Mouse (Mus musculus) lung, postnatal 0 days (tissue): Measurements from ENCODE around the gene Slc16a14. TPM values are rescaled to one million over a fixed set of nuclear protein-coding genes. Genes with fewer than 3 reads are reported as not detected.
A peak's percentile ranks its signal among the peaks of the same experiment; 100 is the strongest.

ENCODE experiments used
- ATAC-seq: fragments of 200-750 bp; cut with Nextera tagmentation; 2 replicates; pipeline ENCODE4 v1.8.0; 2017; ENCODE audit warnings: moderate library complexity
- DNase-seq: peaks from one replicate; pipeline ENCODE4 v3.0.0-alpha.2; 2016; ENCODE audit warnings: low spot score
- H3K27ac ChIP-seq: fragments of 300-500 bp; sonication (generic); 2 replicates; pipeline ENCODE4 v1.5.1; 2014; ENCODE audit warnings: antibody characterized with exemption, mild to moderate bottlenecking, low read length, mixed read lengths
- H3K27me3 ChIP-seq: fragments of 300-500 bp; sonication (generic); replicated peaks from 2 replicates; pipeline ENCODE4 v1.6.1; 2014; ENCODE audit warnings: low read length, mixed read lengths; ENCODE audit not compliant: insufficient read depth
- H3K36me3 ChIP-seq: fragments of 300-500 bp; sonication (generic); 2 replicates; pipeline ENCODE4 v1.6.1; 2014; ENCODE audit warnings: low read length, mixed read lengths; ENCODE audit not compliant: insufficient read depth
- H3K4me1 ChIP-seq: fragments of 300-500 bp; sonication (generic); 2 replicates; pipeline ENCODE4 v1.6.1; 2014; ENCODE audit warnings: antibody characterized with exemption, low read depth, low read length, mixed read lengths; ENCODE audit not compliant: insufficient read depth
- H3K4me2 ChIP-seq: fragments of 300-500 bp; sonication (generic); replicated peaks from 2 replicates; pipeline ENCODE4 v1.6.1; 2014; ENCODE audit warnings: low read depth, mild to moderate bottlenecking, low read length, moderate library complexity, mixed read lengths
- H3K4me3 ChIP-seq: fragments of 300-500 bp; sonication (generic); 2 replicates; pipeline ENCODE4 v1.5.1; 2014; ENCODE audit warnings: low read depth, low read length
- H3K9ac ChIP-seq: fragments of 300-500 bp; sonication (generic); replicated peaks from 2 replicates; pipeline ENCODE4 v1.6.1; 2014; ENCODE audit warnings: low read depth, mild to moderate bottlenecking
- H3K9me3 ChIP-seq: fragments of 300-500 bp; sonication (generic); 2 replicates; pipeline ENCODE4 v1.6.1; 2016; ENCODE audit warnings: low read length, mixed read lengths
- CTCF ChIP-seq: IDR thresholded peaks from 2 replicates; pipeline ENCODE4 v1.5.1; 2016; ENCODE audit warnings: antibody characterized with exemption, mild to moderate bottlenecking
- EP300 ChIP-seq: IDR thresholded peaks from 2 replicates; pipeline ENCODE4 v1.6.1; 2016; ENCODE audit warnings: antibody characterized with exemption, mild to moderate bottlenecking, control low read depth
- WGBS: fragments of 180-500 bp; shearing (Covaris S2); extraction: QIAGEN DNeasy Blood & Tissue Kit; methylation state at CpG from one replicate; pipeline ENCODE4 v1.1.7; 2014; 5-methylcytosine and 5-hydroxymethylcytosine counted together
- polyA plus RNA-seq: library from polyadenylated mRNA; unstranded; fragments of >200 nt; fragmentation: Nextera tagmentation; extraction: Ambion mirVana; gene quantifications from 2 replicates; pipeline ENCODE4 v1.2.1, GENCODE M21; 2015

Slc16a14 gene
- polyA plus RNA-seq, 1 experiment from 2014 or later = 0.04 TPM

GRCm38 (mm10) chr1:84947390-84947789, 12.5 kb upstream of the Slc16a14 start:
- DNase-seq (no peak), ATAC-seq (no peak)
- Histone ChIP-seq H3K4me2 (no peak overlapping the region), H3K27me3 (no peaks in the 10 kb centered on the region), H3K9ac (no peak overlapping the region), H3K4me1 (no peaks in the 10 kb centered on the region), H3K27ac (no peak overlapping the region), H3K9me3 (no peaks in the 10 kb centered on the region), H3K36me3 (no peaks in the 10 kb centered on the region), H3K4me3 (no peak overlapping the region)
- 76% methylated on average over 2 of the region's 2 CpGs for WGBS
- TF ChIP-seq EP300 (no peak), CTCF (no peak)

- no peak for ATAC-seq
- TF ChIP-seq EP300 = no peak
- Histone ChIP-seq H3K27ac (no peak overlapping the region), H3K9ac (no peak overlapping the region), H3K36me3 (no peaks in the 10 kb centered on the region), H3K9me3 (no peaks in the 10 kb centered on the region), H3K4me2 (no peak overlapping the region), H3K4me3 (no peak overlapping the region), H3K4me1 (no peaks in the 10 kb centered on the region), H3K27me3 (no peaks in the 10 kb centered on the region)
- WGBS = 64% methylated on average over 3 of the region's 3 CpGs
- no peak for DNase-seq
Observed at GRCm38 (mm10) chr1:84945950-84946349, 11.0 kb upstream of the Slc16a14 start.

GRCm38 (mm10) chr1:84943549-84943948, 8.6 kb upstream of the Slc16a14 start:
- 95% methylated on average over 4 of the region's 4 CpGs for WGBS
- no peaks in the 10 kb centered on the region for H3K36me3 ChIP-seq
- H3K4me2 ChIP-seq = no peak overlapping the region
- DNase-seq (no peak), ATAC-seq (no peak)
- no peaks in the 10 kb centered on the region for H3K27me3 ChIP-seq
- no peak overlapping the region for H3K27ac ChIP-seq
- H3K9me3 ChIP-seq = no peaks in the 10 kb centered on the region
- H3K9ac ChIP-seq = no peak overlapping the region
- no peaks in the 10 kb centered on the region for H3K4me1 ChIP-seq
- H3K4me3 ChIP-seq = no peak overlapping the region
- TF ChIP-seq CTCF = no peak
- TF ChIP-seq EP300 = no peak

GRCm38 (mm10) chr1:84942666-84943065, 7.7 kb upstream of the Slc16a14 start:
- TF ChIP-seq CTCF (no peak), EP300 (no peak)
- H3K27ac ChIP-seq = no peak overlapping the region
- H3K4me2 ChIP-seq = no peak overlapping the region
- no peaks in the 10 kb centered on the region for H3K27me3 ChIP-seq
- H3K4me3 ChIP-seq = no peak overlapping the region
- no peak for ATAC-seq
- H3K9ac ChIP-seq = no peak overlapping the region
- DNase-seq = no peak
- H3K4me1 ChIP-seq = no peaks in the 10 kb centered on the region
- no peaks in the 10 kb centered on the region for H3K36me3 ChIP-seq
- no peaks in the 10 kb centered on the region for H3K9me3 ChIP-seq

- H3K36me3 ChIP-seq = no peaks in the 10 kb centered on the region
- TF ChIP-seq CTCF (no peak), EP300 (no peak)
- H3K4me3 ChIP-seq = no peak overlapping the region
- H3K4me1 ChIP-seq = no peaks in the 10 kb centered on the region
- H3K27ac ChIP-seq = no peak overlapping the region
- DNase-seq (peak; percentile 4), ATAC-seq (no peak)
- H3K9ac ChIP-seq = no peak overlapping the region
- no peaks in the 10 kb centered on the region for H3K9me3 ChIP-seq
- H3K4me2 ChIP-seq = no peak overlapping the region
- no peaks in the 10 kb centered on the region for H3K27me3 ChIP-seq
- WGBS = 76% methylated on average over 2 of the region's 2 CpGs
Observed at GRCm38 (mm10) chr1:84940322-84940721, 5.4 kb upstream of the Slc16a14 start.

- Histone ChIP-seq H3K9me3 (no peaks in the 10 kb centered on the region), H3K27ac (no peak overlapping the region), H3K9ac (no peak overlapping the region), H3K4me2 (no peak overlapping the region), H3K36me3 (no peaks in the 10 kb centered on the region), H3K4me3 (no peak overlapping the region), H3K27me3 (0 out of 2 replicates have a peak, but pooled peaks cover 4% of the 10 kb centered on the region), H3K4me1 (0 out of 2 replicates have a peak, but pooled peaks cover 3% of the 10 kb centered on the region)
- ATAC-seq (no peak), DNase-seq (no peak)
- WGBS = 69% methylated on average over 4 of the region's 4 CpGs
- TF ChIP-seq CTCF (no peak), EP300 (no peak)
Observed at GRCm38 (mm10) chr1:84939466-84939865, 4.5 kb upstream of the Slc16a14 start.
